Mouse (Mus musculus) olfactory bulb, adult 2 months (tissue): Measurements from ENCODE around the gene Kcnt1.

ENCODE experiments used
- CTCF ChIP-seq: fragments of 200-500 bp; IDR thresholded peaks from 2 replicates; pipeline ENCODE4 v1.5.1; 2012; ENCODE audit warnings: low read depth, mild to moderate bottlenecking, low read length, moderate library complexity; ENCODE audit not compliant: insufficient read depth
- POLR2A ChIP-seq: fragments of 200-500 bp; IDR thresholded peaks from 2 replicates; pipeline ENCODE4 v1.6.1; 2012; ENCODE audit warnings: mild to moderate bottlenecking, low read depth, low read length, moderate library complexity; ENCODE audit not compliant: insufficient read depth

DNA sequence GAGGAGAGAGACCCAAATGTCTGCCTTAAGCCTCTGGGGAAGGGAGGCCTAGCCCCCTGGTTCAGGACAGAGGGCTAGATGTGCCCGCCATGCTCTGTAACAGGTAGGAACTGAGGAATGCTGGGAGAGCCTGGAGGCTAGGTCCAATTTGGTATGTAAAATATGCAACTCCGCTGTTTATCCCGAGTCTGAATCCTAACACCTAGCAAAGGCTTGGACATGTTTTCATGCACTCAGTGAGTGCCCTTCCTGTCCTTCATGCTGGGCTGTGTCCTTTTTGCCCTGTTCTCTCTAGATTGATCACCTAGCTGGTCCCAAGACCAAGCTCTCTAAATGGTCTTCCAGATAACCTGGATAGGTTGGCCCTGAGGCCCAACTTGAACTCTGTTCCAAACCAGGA lies 3.6 kb upstream of the Kcnt1 start:
- no peak for TF ChIP-seq POLR2A
- TF ChIP-seq CTCF: no peak
